Mouse (Mus musculus): ENCODE measurements around the gene Sergef. TPM values are rescaled to one million over a fixed set of nuclear protein-coding genes. Genes with fewer than 3 reads are reported as not detected.
"Not testable (repeated sequence)": the region's sequence is repeated elsewhere in the genome, so short reads cannot be mapped to it uniquely, and the experiment has no call there.

Gene Sergef
- 7.5 TPM in 2 replicates for polyA plus RNA-seq (2015; fragmentation: Nextera tagmentation; extraction: Ambion mirVana)

DNA sequence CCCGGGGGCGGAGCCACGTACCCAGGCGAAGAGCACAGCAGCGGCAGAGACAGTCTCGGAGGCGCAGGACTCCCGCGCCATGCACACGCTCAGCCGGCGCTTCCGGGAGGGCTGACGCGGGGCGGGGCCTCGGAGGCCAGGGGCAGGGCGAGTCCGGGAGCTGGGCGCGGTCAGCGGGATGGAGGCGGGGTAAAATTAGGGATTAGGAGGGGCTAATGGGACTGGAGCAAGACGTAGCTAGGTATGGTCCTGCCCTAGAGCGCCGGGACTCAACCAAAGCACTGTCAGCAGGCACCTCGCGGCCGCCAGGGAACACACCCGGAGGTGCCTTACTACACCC, at the start of gene Sergef:
Sergef (minus strand) TSS at position 116 of the 340 bp plus-strand sequence.
- H3K27me3 ChIP-seq (replicated peaks; ENCODE audit: control insufficient read depth, insufficient read depth, low read length): no peaks in the 10 kb centered on the region
- peak; percentile 88 for ATAC-seq
- H3K4me3 ChIP-seq (ENCODE audit: low read depth, low read length): peak within 1 kb of the TSS; percentile 83
- H3K9ac ChIP-seq (ENCODE audit: low read depth, low read length): peak within 1 kb of the TSS; percentile 71
- TF ChIP-seq CTCF (IDR thresholded peaks at IDR 0.05; ENCODE audit: low read depth): no peak
- WGBS: 0% methylated on average over 28 of the region's 30 CpGs
- H3K27ac ChIP-seq (ENCODE audit: low read depth, low read length): no peak within 1 kb of the TSS
- peak within 1 kb of the TSS; percentile 100 for H3K4me2 ChIP-seq (replicated peaks; ENCODE audit: low read depth)
- no peaks in the 10 kb centered on the region for H3K9me3 ChIP-seq (ENCODE audit: control insufficient read depth)
- H3K36me3 ChIP-seq (ENCODE audit: control insufficient read depth, insufficient read depth): 0 out of 2 replicates have a peak, but pooled peaks cover 4% of the 10 kb centered on the region
- H3K4me1 ChIP-seq (replicated peaks; ENCODE audit: control insufficient read depth, insufficient read depth, low read length): 0 out of 2 replicates have a peak, but pooled peaks cover 4% of the 10 kb centered on the region

DNA sequence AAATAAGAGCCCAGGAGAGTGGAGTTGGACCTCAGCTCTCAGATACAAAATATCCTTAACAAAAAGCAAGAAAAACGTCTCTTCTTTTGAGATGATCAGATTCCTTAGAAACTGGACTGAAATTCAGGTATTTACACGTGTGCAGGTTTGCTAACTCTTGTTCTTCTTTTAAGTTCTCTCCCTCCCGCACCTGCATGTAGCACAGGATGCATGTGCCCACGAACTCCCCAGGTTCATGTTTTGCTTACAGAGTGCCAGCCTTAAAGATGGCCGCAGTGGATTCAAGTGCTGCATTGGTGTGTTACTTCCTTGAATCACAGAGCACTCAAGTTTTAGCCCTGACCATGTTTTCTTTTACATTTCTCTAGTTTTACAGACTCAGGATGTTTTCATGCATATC, 47.2 kb upstream of the Sergef start:
- ATAC-seq: no peak
- H3K9ac ChIP-seq (ENCODE audit: low read depth, low read length): no peak overlapping the region
- H3K9me3 ChIP-seq (ENCODE audit: control insufficient read depth): no peaks in the 10 kb centered on the region
- H3K36me3 ChIP-seq (ENCODE audit: control insufficient read depth, insufficient read depth): peaks cover 21% of the 10 kb centered on the region
- no peak overlapping the region for H3K27ac ChIP-seq (ENCODE audit: low read depth, low read length)
- no peaks in the 10 kb centered on the region for H3K27me3 ChIP-seq (replicated peaks; ENCODE audit: control insufficient read depth, insufficient read depth, low read length)
- no peak for TF ChIP-seq CTCF (IDR thresholded peaks at IDR 0.05; ENCODE audit: low read depth)
- no peak overlapping the region for H3K4me2 ChIP-seq (replicated peaks; ENCODE audit: low read depth)
- WGBS: 90% methylated on average over 5 of the region's 5 CpGs
- no peak overlapping the region for H3K4me3 ChIP-seq (ENCODE audit: low read depth, low read length)
- no peaks in the 10 kb centered on the region for H3K4me1 ChIP-seq (replicated peaks; ENCODE audit: control insufficient read depth, insufficient read depth, low read length)

DNA sequence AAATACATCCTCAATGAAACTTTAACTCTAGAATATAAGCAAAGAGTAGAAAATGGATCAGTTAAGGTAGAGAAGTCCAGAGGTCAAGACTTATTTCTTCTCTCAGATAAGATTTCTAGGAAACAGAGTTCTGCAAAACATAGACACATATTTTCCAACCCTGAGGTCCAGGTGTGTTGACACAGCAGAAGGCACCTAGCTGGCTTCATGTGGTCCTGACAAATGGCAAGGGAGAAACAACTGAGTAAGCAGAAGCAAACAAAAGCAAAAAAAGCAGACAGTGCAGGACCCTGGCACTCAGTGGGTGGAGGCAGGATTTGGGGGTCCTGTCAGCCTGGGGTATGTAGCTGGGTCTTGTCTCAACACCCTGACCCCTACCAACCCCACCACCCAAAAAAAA, 41.1 kb upstream of the Sergef start:
- no peak overlapping the region for H3K4me3 ChIP-seq (ENCODE audit: low read depth, low read length)
- no peak overlapping the region for H3K4me2 ChIP-seq (replicated peaks; ENCODE audit: low read depth)
- no peaks in the 10 kb centered on the region for H3K36me3 ChIP-seq (ENCODE audit: control insufficient read depth, insufficient read depth)
- no peak for TF ChIP-seq CTCF (IDR thresholded peaks at IDR 0.05; ENCODE audit: low read depth)
- no peak overlapping the region for H3K27ac ChIP-seq (ENCODE audit: low read depth, low read length)
- no peaks in the 10 kb centered on the region for H3K27me3 ChIP-seq (replicated peaks; ENCODE audit: control insufficient read depth, insufficient read depth, low read length)
- H3K4me1 ChIP-seq (replicated peaks; ENCODE audit: control insufficient read depth, insufficient read depth, low read length): no peaks in the 10 kb centered on the region
- H3K9me3 ChIP-seq (ENCODE audit: control insufficient read depth): no peaks in the 10 kb centered on the region
- H3K9ac ChIP-seq (ENCODE audit: low read depth, low read length): no peak overlapping the region
- peak; percentile 22; the same call in 1 of the 2 replicates for ATAC-seq

DNA sequence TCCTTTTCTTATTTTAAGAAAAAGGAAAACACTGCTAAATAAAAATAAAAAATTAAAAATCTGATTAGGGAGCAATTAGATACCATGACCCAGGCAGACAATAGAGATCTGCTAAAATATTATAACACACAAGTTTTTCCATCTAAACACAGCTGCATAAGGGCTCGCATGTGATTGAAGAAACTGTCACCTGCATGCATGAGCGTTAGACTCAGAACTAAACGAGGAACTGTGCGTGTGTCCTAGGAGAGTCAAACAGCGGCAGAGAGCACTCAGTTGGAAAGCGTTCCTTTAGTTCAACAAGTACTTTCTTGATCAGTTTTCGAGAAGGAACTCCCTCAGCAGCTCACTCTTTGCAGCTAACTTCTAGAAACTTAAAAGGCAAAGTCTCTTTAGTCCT, 39.4 kb upstream of the Sergef start:
- H3K9ac ChIP-seq (ENCODE audit: low read depth, low read length); H3K27me3 ChIP-seq (replicated peaks; ENCODE audit: control insufficient read depth, insufficient read depth, low read length); H3K4me1 ChIP-seq (replicated peaks; ENCODE audit: control insufficient read depth, insufficient read depth, low read length); ATAC-seq; H3K4me2 ChIP-seq (replicated peaks; ENCODE audit: low read depth); H3K27ac ChIP-seq (ENCODE audit: low read depth, low read length); H3K9me3 ChIP-seq (ENCODE audit: control insufficient read depth); H3K36me3 ChIP-seq (ENCODE audit: control insufficient read depth, insufficient read depth); H3K4me3 ChIP-seq (ENCODE audit: low read depth, low read length): not testable (repeated sequence)
- 78% methylated on average over 7 of the region's 7 CpGs for WGBS

DNA sequence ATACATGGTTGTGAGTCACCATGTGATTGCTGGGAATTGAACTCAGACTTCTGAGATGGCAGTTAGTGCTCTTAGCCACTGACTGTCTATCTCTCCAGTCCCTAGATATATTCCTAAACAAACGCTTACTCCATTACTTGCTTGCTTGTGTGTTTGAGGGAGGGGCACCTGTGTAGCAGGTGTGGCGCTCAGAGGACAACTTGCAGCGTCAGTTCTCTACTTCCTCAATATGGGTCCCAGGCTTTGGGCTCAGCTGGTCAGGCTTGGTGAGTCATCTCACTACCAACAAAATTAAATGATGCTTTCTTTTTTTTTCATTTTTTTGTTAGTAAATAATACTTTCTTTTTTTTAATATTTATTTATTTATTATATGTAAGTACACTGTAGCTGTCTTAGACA, 38.8 kb upstream of the Sergef start:
- Histone ChIP-seq H3K27me3 (replicated peaks; ENCODE audit: control insufficient read depth, insufficient read depth, low read length) (no peaks in the 10 kb centered on the region), H3K4me2 (replicated peaks; ENCODE audit: low read depth) (no peak overlapping the region), H3K9ac (ENCODE audit: low read depth, low read length) (no peak overlapping the region), H3K4me1 (replicated peaks; ENCODE audit: control insufficient read depth, insufficient read depth, low read length) (no peaks in the 10 kb centered on the region), H3K9me3 (ENCODE audit: control insufficient read depth) (no peaks in the 10 kb centered on the region), H3K4me3 (ENCODE audit: low read depth, low read length) (no peak overlapping the region), H3K27ac (ENCODE audit: low read depth, low read length) (no peak overlapping the region), H3K36me3 (ENCODE audit: control insufficient read depth, insufficient read depth) (no peaks in the 10 kb centered on the region)
- ATAC-seq: no peak
- WGBS: 57% methylated on average over 3 of the region's 3 CpGs
- no peak for TF ChIP-seq CTCF (IDR thresholded peaks at IDR 0.05; ENCODE audit: low read depth)

DNA sequence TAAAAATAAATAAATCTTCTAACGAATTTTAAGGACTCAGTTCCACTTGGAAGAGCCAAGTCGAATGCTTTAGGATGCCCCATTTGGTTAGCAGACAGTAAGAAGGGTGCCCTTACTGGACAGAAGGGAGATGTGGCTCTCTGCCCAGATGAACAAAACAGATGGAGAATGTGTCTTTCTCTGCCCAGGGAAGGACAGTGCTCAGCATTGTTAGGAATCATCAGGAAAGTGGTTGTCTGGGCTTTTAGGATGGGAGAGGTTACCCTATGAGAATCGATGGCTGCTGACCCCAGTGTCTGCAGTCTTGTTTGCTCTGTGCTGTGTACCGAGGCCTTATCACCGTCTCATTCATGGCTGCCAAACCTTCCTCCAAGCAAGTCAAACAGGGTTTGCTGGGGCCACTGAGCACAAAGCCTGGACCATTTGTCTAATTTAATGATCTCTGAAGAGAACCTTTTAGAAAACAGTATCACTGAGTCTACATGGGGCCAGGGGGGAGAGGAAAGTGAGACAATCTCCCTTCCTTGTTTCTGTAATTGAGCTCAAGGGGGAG, 37.3 kb upstream of the Sergef start:
- WGBS: 40% methylated on average over 5 of the region's 5 CpGs
- H3K4me1 ChIP-seq (replicated peaks; ENCODE audit: control insufficient read depth, insufficient read depth, low read length): no peaks in the 10 kb centered on the region
- TF ChIP-seq CTCF (IDR thresholded peaks at IDR 0.05; ENCODE audit: low read depth): no peak
- no peak overlapping the region for H3K4me3 ChIP-seq (ENCODE audit: low read depth, low read length)
- no peak overlapping the region for H3K9ac ChIP-seq (ENCODE audit: low read depth, low read length)
- H3K27ac ChIP-seq (ENCODE audit: low read depth, low read length): no peak overlapping the region
- H3K4me2 ChIP-seq (replicated peaks; ENCODE audit: low read depth): no peak overlapping the region
- no peak for ATAC-seq
- no peaks in the 10 kb centered on the region for H3K9me3 ChIP-seq (ENCODE audit: control insufficient read depth)
- H3K27me3 ChIP-seq (replicated peaks; ENCODE audit: control insufficient read depth, insufficient read depth, low read length): no peaks in the 10 kb centered on the region
- H3K36me3 ChIP-seq (ENCODE audit: control insufficient read depth, insufficient read depth): no peaks in the 10 kb centered on the region

DNA sequence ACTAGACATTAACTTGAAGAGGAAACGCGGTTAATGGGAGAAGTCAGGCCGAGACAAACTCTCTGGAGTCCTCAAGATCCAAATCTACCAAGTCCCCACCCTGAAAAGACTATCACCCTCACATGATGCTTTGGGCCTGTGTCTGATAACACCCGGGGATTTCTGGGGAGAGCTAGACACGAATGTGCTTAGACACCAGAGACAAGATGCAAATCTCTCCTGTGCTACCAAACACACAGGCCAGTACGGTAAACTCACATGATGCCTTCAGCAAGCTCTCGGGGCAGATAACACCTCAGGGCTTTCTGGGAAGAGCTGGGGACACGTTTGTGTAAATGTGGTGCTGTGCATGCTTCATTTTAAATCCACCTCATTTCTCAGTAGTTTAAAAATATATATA, 36.3 kb upstream of the Sergef start:
- TF ChIP-seq CTCF (IDR thresholded peaks at IDR 0.05; ENCODE audit: low read depth): no peak
- Histone ChIP-seq H3K4me2 (replicated peaks; ENCODE audit: low read depth) (no peak overlapping the region), H3K9me3 (ENCODE audit: control insufficient read depth) (no peaks in the 10 kb centered on the region), H3K9ac (ENCODE audit: low read depth, low read length) (no peak overlapping the region), H3K27ac (ENCODE audit: low read depth, low read length) (no peak overlapping the region), H3K4me1 (replicated peaks; ENCODE audit: control insufficient read depth, insufficient read depth, low read length) (no peaks in the 10 kb centered on the region), H3K4me3 (ENCODE audit: low read depth, low read length) (no peak overlapping the region), H3K27me3 (replicated peaks; ENCODE audit: control insufficient read depth, insufficient read depth, low read length) (no peaks in the 10 kb centered on the region), H3K36me3 (ENCODE audit: control insufficient read depth, insufficient read depth) (no peaks in the 10 kb centered on the region)
- 76% methylated on average over 8 of the region's 8 CpGs for WGBS
- ATAC-seq: no peak
